Mouse (Mus musculus) heart, postnatal 0 days (tissue): ENCODE data around the gene Rtl9.

Experiments
- CTCF ChIP-seq: IDR thresholded peaks from 2 replicates; pipeline ENCODE4 v1.5.1; 2016; ENCODE audit warnings: antibody characterized with exemption, control low read depth, low read depth
- EP300 ChIP-seq: IDR thresholded peaks from 2 replicates; pipeline ENCODE4 v1.6.1; 2016; ENCODE audit warnings: antibody characterized with exemption, low read depth

- peak; percentile 64 for TF ChIP-seq CTCF
- TF ChIP-seq EP300, result no peak
Measured at GRCm38 (mm10) chrX:143099044-143099754, at the start of gene Rtl9.
